Mouse (Mus musculus) neural tube, embryonic 13.5 days (tissue): ENCODE data around the gene Acot7. TPM values are rescaled to one million over a fixed set of nuclear protein-coding genes. Genes with fewer than 3 reads are reported as not detected.
A peak's percentile ranks its signal among the peaks of the same experiment; 100 is the strongest.

Source experiments
- ATAC-seq: fragments of 200-750 bp; cut with Nextera tagmentation; 2 replicates; pipeline ENCODE4 v1.8.0; 2017; ENCODE audit warnings: low read depth, mild to moderate bottlenecking, moderate TSS enrichment, moderate library complexity
- H3K27ac ChIP-seq: fragments of 300-500 bp; sonication (generic); replicated peaks from 2 replicates; pipeline ENCODE4 v1.5.1; 2015; ENCODE audit warnings: moderate library complexity, mild to moderate bottlenecking, inconsistent platforms
- H3K27me3 ChIP-seq: fragments of 300-500 bp; sonication (generic); 2 replicates; pipeline ENCODE4 v1.6.1; 2015; ENCODE audit warnings: mild to moderate bottlenecking, inconsistent platforms
- H3K36me3 ChIP-seq: fragments of 300-500 bp; sonication (generic); 2 replicates; pipeline ENCODE4 v1.6.1; 2015; ENCODE audit warnings: mild to moderate bottlenecking, inconsistent platforms
- H3K4me1 ChIP-seq: fragments of 300-500 bp; sonication (generic); replicated peaks from 2 replicates; pipeline ENCODE4 v1.6.1; 2015; ENCODE audit warnings: inconsistent platforms
- H3K4me2 ChIP-seq: fragments of 300-500 bp; sonication (generic); 2 replicates; pipeline ENCODE4 v1.6.1; 2015; ENCODE audit warnings: inconsistent platforms, mild to moderate bottlenecking, moderate library complexity
- H3K4me3 ChIP-seq: fragments of 300-500 bp; sonication (generic); 2 replicates; pipeline ENCODE4 v1.5.1; 2015; ENCODE audit warnings: mild to moderate bottlenecking, inconsistent platforms
- H3K9ac ChIP-seq: fragments of 300-500 bp; sonication (generic); 2 replicates; pipeline ENCODE4 v1.6.1; 2015; ENCODE audit warnings: moderate library complexity, mild to moderate bottlenecking, inconsistent platforms
- H3K9me3 ChIP-seq: fragments of 300-500 bp; sonication (generic); 2 replicates; pipeline ENCODE4 v1.6.1; 2016; ENCODE audit warnings: inconsistent platforms
- WGBS: fragments of 180-500 bp; shearing (Covaris S2); methylation state at CpG from one replicate; pipeline ENCODE4 v1.1.7; 2015; 5-methylcytosine and 5-hydroxymethylcytosine counted together
- polyA plus RNA-seq: library from polyadenylated mRNA; unstranded; fragments of >200 nt; fragmentation: Nextera tagmentation; extraction: Ambion mirVana; gene quantifications from 2 replicates; pipeline ENCODE4 v1.2.1, GENCODE M21; 2015

Acot7 gene
- polyA plus RNA-seq, 1 experiment from 2014 or later: 346 TPM

DNA sequence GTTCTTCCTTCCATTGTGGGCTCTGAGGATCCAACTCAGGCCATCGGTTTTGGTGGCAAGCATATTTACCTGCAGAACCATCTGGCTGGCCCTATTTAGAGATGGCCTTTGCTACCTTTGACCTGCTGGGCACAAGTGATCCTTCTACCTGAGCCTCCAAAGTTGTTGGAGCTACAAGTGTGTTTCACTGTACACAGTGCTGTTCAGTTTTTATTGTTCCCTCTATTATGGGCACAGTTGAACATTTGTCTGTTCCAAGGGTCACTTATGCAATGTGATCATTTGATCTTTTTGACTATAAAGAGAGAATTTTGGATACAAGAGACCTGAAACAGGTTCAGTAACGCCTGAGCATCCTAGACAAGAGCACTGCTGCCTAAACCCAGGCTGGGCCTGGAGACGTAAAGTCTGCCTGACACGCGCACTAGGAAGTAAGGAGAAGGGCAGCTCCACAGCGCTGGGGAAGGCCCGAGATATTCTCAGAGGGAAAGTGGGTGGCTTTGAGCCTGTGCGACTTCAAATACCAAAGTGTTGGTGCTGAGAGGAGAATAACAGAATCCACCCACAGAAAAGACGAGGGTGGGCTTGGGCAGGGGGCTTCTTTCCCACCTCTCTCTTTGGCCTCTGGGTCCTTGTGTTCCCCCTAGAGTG lies 65.4 kb downstream of the Acot7 start:
- 91% methylated on average over 9 of the region's 9 CpGs for WGBS
- no peak overlapping the region for H3K9ac ChIP-seq
- no peaks in the 10 kb centered on the region for H3K27me3 ChIP-seq
- no peak overlapping the region for H3K4me3 ChIP-seq
- no peak for ATAC-seq
- no peak overlapping the region for H3K4me2 ChIP-seq
- H3K27ac ChIP-seq: no peak overlapping the region
- peaks cover 24% of the 10 kb centered on the region for H3K4me1 ChIP-seq
- H3K36me3 ChIP-seq: peaks cover 19% of the 10 kb centered on the region; the same call in 1 of the 2 replicates
- no peaks in the 10 kb centered on the region for H3K9me3 ChIP-seq

DNA sequence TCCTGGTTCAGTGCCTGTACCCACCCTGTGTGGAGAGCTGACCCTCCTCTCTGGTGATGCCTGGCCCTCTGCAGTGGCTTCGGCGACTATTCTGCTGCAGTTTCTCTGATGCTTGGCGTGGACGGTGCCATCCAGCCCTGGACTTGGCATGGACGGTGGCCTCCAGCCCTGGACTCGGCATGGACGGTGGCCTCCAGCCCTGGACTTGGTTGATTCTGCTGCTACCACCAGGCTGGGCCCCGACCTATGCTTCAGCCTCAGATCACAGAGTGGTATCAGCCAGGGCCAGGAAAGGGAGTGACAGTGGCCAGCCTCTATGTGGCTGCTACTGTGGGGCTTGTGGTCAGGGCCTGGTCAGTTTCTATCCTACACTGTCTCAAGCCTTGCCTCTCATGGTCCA lies 66.0 kb downstream of the Acot7 start:
- H3K4me2 ChIP-seq: no peak overlapping the region
- H3K9ac ChIP-seq: no peak overlapping the region
- no peak overlapping the region for H3K27ac ChIP-seq
- H3K27me3 ChIP-seq: no peaks in the 10 kb centered on the region
- no peak for ATAC-seq
- H3K36me3 ChIP-seq: peaks cover 14% of the 10 kb centered on the region; the same call in 1 of the 2 replicates
- peaks cover 24% of the 10 kb centered on the region for H3K4me1 ChIP-seq
- no peak overlapping the region for H3K4me3 ChIP-seq
- WGBS: 92% methylated on average over 8 of the region's 8 CpGs
- no peaks in the 10 kb centered on the region for H3K9me3 ChIP-seq

DNA sequence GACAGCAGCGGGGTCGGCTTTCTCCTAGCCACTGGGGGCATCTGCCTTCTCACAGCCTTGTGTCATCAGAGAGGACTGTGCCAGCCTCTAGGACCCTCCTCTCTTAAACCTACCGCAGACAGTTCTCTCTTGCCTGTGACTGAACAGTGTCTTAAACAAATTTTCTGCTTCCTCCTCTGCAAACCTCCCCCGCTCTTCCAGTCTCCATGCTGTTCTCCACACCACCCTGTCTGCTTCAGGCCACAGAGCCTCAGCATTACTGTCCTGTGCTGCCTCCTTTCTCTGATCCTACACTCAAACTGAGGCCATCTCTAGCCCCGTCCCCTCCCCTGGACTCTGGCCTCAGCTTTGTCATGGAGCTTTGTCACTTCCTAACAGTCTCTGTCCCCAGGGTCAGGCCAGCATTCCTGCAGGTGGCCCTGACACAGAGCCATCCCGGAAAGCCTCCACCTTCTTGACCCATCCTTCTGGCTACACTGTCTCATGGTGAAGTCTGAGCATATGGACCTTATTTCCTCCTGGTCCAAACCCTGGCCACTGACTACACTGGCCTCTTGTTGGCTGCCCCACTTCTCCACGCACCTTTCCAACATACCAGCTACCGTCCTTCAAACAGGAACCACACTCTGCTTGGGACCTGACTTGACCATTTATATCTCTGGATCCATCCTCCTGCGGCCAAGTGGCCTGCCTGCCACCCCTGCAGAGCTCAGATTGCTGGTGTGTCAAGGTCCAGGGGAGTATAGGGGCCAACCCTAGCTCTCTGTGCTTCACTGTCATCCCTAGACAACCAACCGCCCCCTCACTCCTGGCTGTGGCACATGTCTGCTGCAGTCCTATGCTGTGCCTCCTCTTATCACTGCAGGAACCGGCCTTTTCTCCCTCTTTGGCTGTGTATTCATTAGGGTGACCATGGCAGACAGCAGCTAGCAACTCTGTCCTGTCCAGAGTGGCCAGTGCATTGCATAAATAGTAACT lies 66.9 kb downstream of the Acot7 start:
- H3K27ac ChIP-seq: 0 out of 2 replicates have a peak overlapping the region, but pooled peaks have one; percentile 23
- no peaks in the 10 kb centered on the region for H3K27me3 ChIP-seq
- H3K4me2 ChIP-seq: no peak overlapping the region
- ATAC-seq: no peak
- H3K36me3 ChIP-seq: peaks cover 7% of the 10 kb centered on the region; the same call in 1 of the 2 replicates
- H3K9me3 ChIP-seq: no peaks in the 10 kb centered on the region
- no peak overlapping the region for H3K4me3 ChIP-seq
- H3K9ac ChIP-seq: no peak overlapping the region
- 82% methylated on average over 11 of the region's 11 CpGs for WGBS
- peaks cover 24% of the 10 kb centered on the region for H3K4me1 ChIP-seq

DNA sequence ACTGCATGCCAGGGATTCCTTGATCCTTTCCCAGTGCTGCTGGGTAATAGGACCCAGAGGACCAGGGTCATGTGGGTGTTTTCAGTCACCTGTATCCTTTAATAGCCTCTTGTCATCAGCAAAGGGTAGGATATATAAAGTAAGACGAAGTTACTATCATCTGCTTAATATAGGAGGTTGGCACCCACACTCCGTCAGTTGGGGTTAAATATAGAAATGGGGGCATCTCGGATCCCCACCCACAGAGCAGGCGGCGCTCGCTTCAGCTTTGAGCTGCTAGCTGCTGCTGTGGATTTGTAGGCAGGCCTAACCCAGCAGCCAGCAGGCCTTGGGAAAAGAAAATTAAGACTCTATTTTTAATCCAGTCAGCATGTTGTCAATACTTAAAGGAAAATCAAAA lies 68.1 kb downstream of the Acot7 start:
- peak overlapping the region; percentile 35; the same call in 1 of the 2 replicates for H3K27ac ChIP-seq
- no peak overlapping the region for H3K4me3 ChIP-seq
- H3K4me1 ChIP-seq: peaks cover 24% of the 10 kb centered on the region
- no peak overlapping the region for H3K9ac ChIP-seq
- H3K27me3 ChIP-seq: no peaks in the 10 kb centered on the region
- H3K36me3 ChIP-seq: peaks cover 6% of the 10 kb centered on the region; the same call in 1 of the 2 replicates
- no peak for ATAC-seq
- no peak overlapping the region for H3K4me2 ChIP-seq
- WGBS: 75% methylated on average over 6 of the region's 6 CpGs
- H3K9me3 ChIP-seq: no peaks in the 10 kb centered on the region

DNA sequence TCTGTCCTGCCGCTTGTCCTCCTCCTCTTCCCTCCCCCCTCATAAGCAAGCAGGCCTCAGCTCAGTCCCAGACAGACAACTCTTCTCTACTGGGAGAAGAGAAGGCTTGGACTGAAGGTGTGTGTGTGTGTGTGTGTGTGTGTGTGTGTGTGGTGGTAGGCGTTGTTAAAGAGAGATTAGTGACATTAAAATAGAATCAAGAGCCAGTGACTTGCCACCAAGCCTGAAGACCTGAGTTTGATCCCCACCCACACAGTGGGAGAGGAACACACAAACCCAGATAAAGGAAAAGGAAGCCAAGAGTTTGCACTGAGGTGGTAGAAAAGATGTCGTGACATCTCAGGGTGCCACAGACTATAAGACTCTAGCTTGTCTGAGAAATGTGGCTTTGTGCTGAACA lies 69.3 kb downstream of the Acot7 start:
- H3K4me1 ChIP-seq: peaks cover 24% of the 10 kb centered on the region
- H3K4me3 ChIP-seq: no peak overlapping the region
- WGBS: 80% methylated on average over 3 of the region's 3 CpGs
- no peaks in the 10 kb centered on the region for H3K27me3 ChIP-seq
- H3K36me3 ChIP-seq: no peaks in the 10 kb centered on the region
- H3K9ac ChIP-seq: no peak overlapping the region
- no peak for ATAC-seq
- 0 out of 2 replicates have a peak overlapping the region, but pooled peaks have one; percentile 35 for H3K27ac ChIP-seq
- no peaks in the 10 kb centered on the region for H3K9me3 ChIP-seq
- no peak overlapping the region for H3K4me2 ChIP-seq

DNA sequence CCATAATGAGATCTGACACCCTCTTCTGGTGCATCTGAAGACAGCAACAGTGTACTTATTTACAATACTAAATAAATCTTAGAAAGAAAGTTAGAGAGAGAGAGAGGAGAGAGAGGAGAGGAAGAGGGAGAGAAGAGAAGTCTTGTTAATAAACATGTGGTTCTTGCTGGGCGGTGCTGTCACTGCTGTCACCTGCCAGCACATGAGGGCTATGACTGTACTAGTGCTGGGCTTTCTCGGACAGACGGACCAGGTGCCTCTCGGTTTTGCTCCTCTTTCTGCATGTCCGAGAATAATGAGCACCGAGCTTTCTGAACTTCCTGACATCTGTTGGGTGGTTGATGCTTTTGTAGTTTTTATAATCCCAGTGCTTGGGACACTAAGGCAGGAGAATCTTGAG lies 72.7 kb downstream of the Acot7 start:
- Histone ChIP-seq H3K4me1 (peaks cover 20% of the 10 kb centered on the region), H3K27ac (no peak overlapping the region), H3K36me3 (peaks cover 13% of the 10 kb centered on the region; the same call in 1 of the 2 replicates), H3K4me3 (no peak overlapping the region), H3K9me3 (no peaks in the 10 kb centered on the region), H3K27me3 (no peaks in the 10 kb centered on the region), H3K9ac (no peak overlapping the region), H3K4me2 (no peak overlapping the region)
- ATAC-seq: no peak
- 90% methylated on average over 6 of the region's 6 CpGs for WGBS

DNA sequence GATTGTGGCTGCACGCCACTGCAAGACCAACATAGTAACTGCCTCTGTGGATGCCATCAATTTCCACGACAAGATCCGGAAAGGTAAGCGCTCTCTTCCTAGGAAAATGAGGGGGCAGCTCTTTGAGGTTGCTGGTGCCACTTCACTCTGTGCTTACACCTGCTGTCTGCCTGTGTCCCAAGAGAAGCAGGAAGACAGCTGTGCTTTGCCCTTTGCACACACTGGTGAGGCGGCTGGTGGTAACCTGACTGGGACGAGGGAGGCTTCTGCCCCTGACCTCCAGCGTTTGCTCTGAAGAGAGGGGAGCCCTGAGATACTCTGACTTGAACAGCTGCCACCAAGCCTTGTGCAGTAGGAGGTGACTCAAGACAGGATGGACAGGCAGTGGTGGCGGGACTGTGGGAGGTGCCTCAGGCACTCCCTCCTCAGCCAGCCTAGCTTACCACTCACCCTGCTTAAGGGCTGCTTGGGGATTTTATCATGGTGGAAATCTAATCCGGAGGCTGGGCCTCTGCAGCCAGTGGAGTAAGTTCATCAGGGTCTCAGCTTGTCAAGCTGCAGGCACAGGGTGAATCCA lies 75.3 kb downstream of the Acot7 start:
- WGBS: 84% methylated on average over 9 of the region's 9 CpGs
- H3K4me2 ChIP-seq: no peak overlapping the region
- H3K27me3 ChIP-seq: no peaks in the 10 kb centered on the region
- no peak overlapping the region for H3K27ac ChIP-seq
- no peak overlapping the region for H3K9ac ChIP-seq
- no peaks in the 10 kb centered on the region for H3K9me3 ChIP-seq
- no peak for ATAC-seq
- H3K4me3 ChIP-seq: no peak overlapping the region
- H3K36me3 ChIP-seq: peaks cover 17% of the 10 kb centered on the region; the same call in 1 of the 2 replicates
- H3K4me1 ChIP-seq: peaks cover 14% of the 10 kb centered on the region; the same call in 1 of the 2 replicates

DNA sequence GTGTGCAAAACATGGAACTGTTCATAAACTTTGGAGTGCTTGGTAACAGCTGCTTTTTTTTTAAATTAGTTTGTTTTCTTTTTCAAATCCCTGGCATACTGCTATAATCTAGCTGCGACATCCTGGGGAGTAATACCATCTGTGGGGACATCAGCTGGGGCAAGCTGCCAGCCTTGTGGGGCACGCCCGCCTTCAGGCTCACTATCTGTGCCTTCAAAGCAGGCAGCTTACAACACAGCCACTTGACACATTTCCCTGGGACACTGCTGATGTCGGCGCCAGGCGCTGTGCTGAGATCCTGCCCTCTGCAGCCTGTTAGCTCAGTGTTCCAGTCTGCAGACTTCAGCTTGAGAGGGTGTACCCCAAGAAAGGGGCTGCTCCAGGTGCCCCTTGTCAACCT lies 79.1 kb downstream of the Acot7 start:
- Histone ChIP-seq H3K9ac (no peak overlapping the region), H3K4me1 (peaks cover 14% of the 10 kb centered on the region), H3K27me3 (no peaks in the 10 kb centered on the region), H3K27ac (no peak overlapping the region), H3K4me3 (no peak overlapping the region), H3K4me2 (no peak overlapping the region), H3K9me3 (no peaks in the 10 kb centered on the region), H3K36me3 (peaks cover 21% of the 10 kb centered on the region)
- no peak for ATAC-seq
- WGBS: 63% methylated on average over 6 of the region's 6 CpGs

DNA sequence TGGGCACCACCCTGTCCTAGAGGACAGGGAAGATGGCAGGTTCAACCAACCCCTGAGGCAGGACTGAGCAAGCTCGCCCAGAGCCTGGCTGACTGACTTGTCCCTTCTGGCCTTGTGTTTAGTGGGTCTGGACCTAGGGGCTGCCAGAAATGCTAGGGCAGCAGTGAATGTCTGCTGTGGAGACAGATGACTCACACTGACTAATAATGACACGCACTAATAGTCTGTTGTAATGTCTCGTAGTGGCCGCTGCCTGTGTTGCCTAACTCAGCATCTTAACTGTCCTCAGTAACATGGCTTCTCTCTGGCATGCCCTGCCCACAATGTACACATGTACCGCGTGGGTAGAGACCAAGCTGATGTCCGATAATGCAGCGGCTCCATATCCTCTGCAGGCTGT lies 82.5 kb downstream of the Acot7 start:
- Histone ChIP-seq H3K9ac (no peak overlapping the region), H3K4me3 (no peak overlapping the region), H3K27ac (no peak overlapping the region), H3K36me3 (peaks cover 16% of the 10 kb centered on the region; the same call in 1 of the 2 replicates), H3K27me3 (no peaks in the 10 kb centered on the region), H3K4me2 (no peak overlapping the region), H3K4me1 (peaks cover 29% of the 10 kb centered on the region), H3K9me3 (no peaks in the 10 kb centered on the region)
- no peak for ATAC-seq
- WGBS: 93% methylated on average over 8 of the region's 8 CpGs

DNA sequence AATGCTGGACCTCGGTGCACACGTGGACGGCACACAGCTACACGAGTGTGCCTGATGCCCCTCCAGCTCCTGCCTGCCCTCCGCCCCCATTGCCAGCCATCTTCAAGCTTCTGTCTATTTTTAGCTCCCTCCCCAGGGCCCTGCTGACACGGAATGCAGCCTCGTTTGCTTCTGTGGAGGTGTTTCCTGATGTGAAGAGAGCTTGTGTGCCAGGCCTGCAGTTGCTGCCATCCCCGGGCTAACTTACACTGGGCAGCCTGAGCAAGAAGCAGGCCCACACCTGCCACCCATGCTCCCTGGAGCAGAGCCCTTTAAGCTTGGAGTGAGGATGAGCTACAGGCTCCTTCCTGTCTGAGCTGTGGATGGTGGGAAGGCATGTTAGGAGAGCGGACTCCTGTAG lies 84.3 kb downstream of the Acot7 start:
- no peak overlapping the region for H3K4me3 ChIP-seq
- H3K36me3 ChIP-seq: peaks cover 13% of the 10 kb centered on the region; the same call in 1 of the 2 replicates
- no peak overlapping the region for H3K9ac ChIP-seq
- H3K9me3 ChIP-seq: no peaks in the 10 kb centered on the region
- no peak overlapping the region for H3K27ac ChIP-seq
- WGBS: 72% methylated on average over 9 of the region's 9 CpGs
- no peak overlapping the region for H3K4me2 ChIP-seq
- no peak for ATAC-seq
- H3K27me3 ChIP-seq: no peaks in the 10 kb centered on the region
- H3K4me1 ChIP-seq: peaks cover 31% of the 10 kb centered on the region

DNA sequence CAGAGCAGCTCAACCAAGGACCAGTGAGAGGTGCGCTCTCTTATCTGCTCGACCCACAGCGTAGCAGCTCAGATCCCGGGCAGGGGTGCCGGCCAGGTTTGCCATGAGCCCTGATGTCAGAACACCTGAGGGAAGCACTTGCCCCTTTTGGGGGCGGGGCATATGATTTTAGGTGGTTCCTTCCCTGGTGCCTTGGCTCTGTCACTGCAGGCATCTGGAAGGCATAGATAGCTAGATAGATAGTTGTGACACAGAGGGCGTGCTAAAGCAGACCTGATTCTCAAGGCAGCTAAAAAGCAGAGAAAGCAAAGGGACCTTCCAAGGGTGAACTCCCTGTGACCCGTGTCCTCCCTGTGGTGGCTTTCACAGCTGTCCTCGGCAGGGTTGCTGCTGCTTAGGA lies 85.2 kb downstream of the Acot7 start:
- Histone ChIP-seq H3K27ac (no peak overlapping the region), H3K4me3 (no peak overlapping the region), H3K27me3 (no peaks in the 10 kb centered on the region), H3K4me1 (peaks cover 38% of the 10 kb centered on the region), H3K4me2 (no peak overlapping the region), H3K36me3 (peaks cover 15% of the 10 kb centered on the region; the same call in 1 of the 2 replicates), H3K9ac (no peak overlapping the region), H3K9me3 (no peaks in the 10 kb centered on the region)
- 67% methylated on average over 9 of the region's 9 CpGs for WGBS
- ATAC-seq: no peak
